Mouse (Mus musculus) MEL (cell line): ENCODE data around the gene Ttf2.
A peak's percentile ranks its signal among the peaks of the same experiment; 100 is the strongest.

Experiments
- CTCF ChIP-seq, 3 experiments: IDR thresholded peaks in 2 of 3; conservative IDR thresholded peaks in 1 of 3; 2 replicates each; pipeline ENCODE4 v1.5.1; 2011 to 2012; ENCODE audit warnings: low read length in 3 of 3, low read depth in 2 of 3, mild to moderate bottlenecking in 2 of 3, improper control_type of control experiment in 1 of 3, inconsistent platforms in 1 of 3, mixed read lengths in 1 of 3, moderate library complexity in 1 of 3; ENCODE audit not compliant: control insufficient read depth in 1 of 3, insufficient read depth in 1 of 3, poor library complexity in 1 of 3, severe bottlenecking in 1 of 3
- EP300 ChIP-seq, 2 experiments: IDR thresholded peaks; 2 replicates each; pipeline ENCODE4 v1.6.1; 2011; ENCODE audit warnings: improper control_type of control experiment in 2 of 2, low read length in 2 of 2, low read depth in 1 of 2, mild to moderate bottlenecking in 1 of 2
- GATA1 ChIP-seq: IDR thresholded peaks from 2 replicates; pipeline ENCODE4 v1.6.1; 2011; ENCODE audit warnings: low read depth, low read length, improper control_type of control experiment
- MXI1 ChIP-seq: IDR thresholded peaks from 2 replicates; pipeline ENCODE4 v1.6.1; 2011; ENCODE audit warnings: mild to moderate bottlenecking, low read depth, low read length, improper control_type of control experiment
- MYB ChIP-seq: IDR thresholded peaks from 2 replicates; pipeline ENCODE4 v1.6.1; 2011; ENCODE audit warnings: mild to moderate bottlenecking, low read depth, low read length, improper control_type of control experiment
- MYC ChIP-seq: IDR thresholded peaks from 2 replicates; pipeline ENCODE4 v1.6.1; 2011; ENCODE audit warnings: low read depth, mild to moderate bottlenecking, low read length, improper control_type of control experiment, moderate library complexity
- POLR2A ChIP-seq, 2 experiments: IDR thresholded peaks; 2 replicates each; pipeline ENCODE4 v1.6.1; 2011 to 2012; ENCODE audit warnings: low read length in 2 of 2, mild to moderate bottlenecking in 2 of 2, control low read depth in 1 of 2, improper control_type of control experiment in 1 of 2, low read depth in 1 of 2, moderate library complexity in 1 of 2; ENCODE audit not compliant: control insufficient read depth in 1 of 2, insufficient read depth in 1 of 2, poor library complexity in 1 of 2
- RCOR1 ChIP-seq: IDR thresholded peaks from 2 replicates; pipeline ENCODE4 v1.6.1; 2012; ENCODE audit warnings: low read depth, mild to moderate bottlenecking, inconsistent platforms, low read length, improper control_type of control experiment
- SIN3A ChIP-seq: IDR thresholded peaks from 2 replicates; pipeline ENCODE4 v1.6.1; 2012; ENCODE audit warnings: low read length, improper control_type of control experiment, inconsistent platforms
- TBP ChIP-seq: IDR thresholded peaks from 2 replicates; pipeline ENCODE4 v1.8.0; 2011; ENCODE audit warnings: low read depth, low read length, improper control_type of control experiment
- USF1 ChIP-seq: IDR thresholded peaks from 2 replicates; pipeline ENCODE4 v1.6.1; 2014; ENCODE audit warnings: low read depth, mild to moderate bottlenecking, inconsistent platforms, low read length, improper control_type of control experiment, moderate library complexity
- ZMIZ1 ChIP-seq: IDR thresholded peaks from 2 replicates; pipeline ENCODE4 v1.6.1; 2012; ENCODE audit warnings: low read depth, mild to moderate bottlenecking, inconsistent platforms, low read length, improper control_type of control experiment, moderate library complexity

- TF ChIP-seq CTCF (IDR thresholded peaks at IDR 0.05 in 2 of 3, conservative IDR thresholded peaks at IDR 0.05 in 1 of 3; ENCODE audit: control insufficient read depth in 1 of 3, insufficient read depth in 1 of 3, low read depth in 2 of 3, low read length in 3 of 3, poor library complexity in 1 of 3, severe bottlenecking in 1 of 3) (peak in 2 of 3 experiments; percentile 41 to 43; a peak in 4 of 6 replicates), MYC (no peak), EP300 (IDR thresholded peaks at IDR 0.05; ENCODE audit: low read depth in 1 of 2, low read length in 2 of 2) (no peak), MYB (no peak), POLR2A (IDR thresholded peaks at IDR 0.05; ENCODE audit: control insufficient read depth in 1 of 2, insufficient read depth in 1 of 2, low read depth in 1 of 2, low read length in 2 of 2, poor library complexity in 1 of 2) (no peak), SIN3A (no peak), MXI1 (no peak), USF1 (no peak), GATA1 (no peak), ZMIZ1 (no peak), TBP (0 out of 2 replicates have a peak, but pooled peaks have one; percentile 38), RCOR1 (no peak)
Measured at GRCm38 (mm10) chr3:100954616-100955015, 14.8 kb downstream of the Ttf2 start.
